Mouse (Mus musculus) MEL-GATA-1-ER (cell line): ENCODE results near the gene Bloc1s3.
"Not testable (repeated sequence)": the region's sequence is repeated elsewhere in the genome, so short reads cannot be mapped to it uniquely, and the experiment has no call there.

Experiments
- DNase-seq: peaks from one replicate; pipeline ENCODE4 v3.0.0-alpha.2; 2012; ENCODE audit warnings: low read depth; ENCODE audit errors: extremely low read depth

Bloc1s3 gene

GRCm38 (mm10) chr7:19517652-19518365, 9.6 kb upstream of the Bloc1s3 start, which contains the start of gene Nkpd1:
Gene Nkpd1 (plus strand): TSS chr7:19517838.
- DNase-seq: no peak

- no peak for DNase-seq
These were observed 4.2 kb upstream of the Bloc1s3 start for GRCm38 (mm10) chr7:19512353-19512752.

- DNase-seq: not testable (repeated sequence)
These were observed 3.8 kb upstream of the Bloc1s3 start for GRCm38 (mm10) chr7:19511934-19512333.

GRCm38 (mm10) chr7:19509786-19510185, 1.6 kb upstream of the Bloc1s3 start:
- DNase-seq: no peak

- DNase-seq: no peak
These were observed 879 bp upstream of the Bloc1s3 start for GRCm38 (mm10) chr7:19508924-19509568.

- DNase-seq: no peak
These were observed 570 bp downstream of the Bloc1s3 start for GRCm38 (mm10) chr7:19507612-19507981.

- DNase-seq: no peak
These were observed 1.1 kb downstream of the Bloc1s3 start for GRCm38 (mm10) chr7:19506969-19507611.

- DNase-seq: peak; percentile 68
These were observed 1.8 kb downstream of the Bloc1s3 start for GRCm38 (mm10) chr7:19506326-19506725.

GRCm38 (mm10) chr7:19503481-19504068, 4.6 kb downstream of the Bloc1s3 start:
- DNase-seq: no peak

- DNase-seq: no peak
These were observed 6.5 kb downstream of the Bloc1s3 start for GRCm38 (mm10) chr7:19501658-19502057.

- DNase-seq: no peak
These were observed 7.5 kb downstream of the Bloc1s3 start for GRCm38 (mm10) chr7:19500420-19501363.

- no peak for DNase-seq
These were observed 9.8 kb downstream of the Bloc1s3 start for GRCm38 (mm10) chr7:19498326-19498725.

- no peak for DNase-seq
These were observed 12.0 kb downstream of the Bloc1s3 start for GRCm38 (mm10) chr7:19496214-19496555.

GRCm38 (mm10) chr7:19495521-19496213, 12.5 kb downstream of the Bloc1s3 start:
- no peak for DNase-seq

GRCm38 (mm10) chr7:19494751-19495474, 13.3 kb downstream of the Bloc1s3 start:
- no peak for DNase-seq

GRCm38 (mm10) chr7:19491731-19492130, 16.4 kb downstream of the Bloc1s3 start:
- no peak for DNase-seq

GRCm38 (mm10) chr7:19489525-19489924, 18.6 kb downstream of the Bloc1s3 start:
- no peak for DNase-seq

GRCm38 (mm10) chr7:19486549-19486948, 21.6 kb downstream of the Bloc1s3 start:
- no peak for DNase-seq

- no peak for DNase-seq
These were observed 22.7 kb downstream of the Bloc1s3 start for GRCm38 (mm10) chr7:19485488-19485887.

- DNase-seq: no peak
These were observed 24.9 kb downstream of the Bloc1s3 start for GRCm38 (mm10) chr7:19483281-19483680.
